Mouse (Mus musculus): ENCODE data around the gene Slc15a3.

DNA sequence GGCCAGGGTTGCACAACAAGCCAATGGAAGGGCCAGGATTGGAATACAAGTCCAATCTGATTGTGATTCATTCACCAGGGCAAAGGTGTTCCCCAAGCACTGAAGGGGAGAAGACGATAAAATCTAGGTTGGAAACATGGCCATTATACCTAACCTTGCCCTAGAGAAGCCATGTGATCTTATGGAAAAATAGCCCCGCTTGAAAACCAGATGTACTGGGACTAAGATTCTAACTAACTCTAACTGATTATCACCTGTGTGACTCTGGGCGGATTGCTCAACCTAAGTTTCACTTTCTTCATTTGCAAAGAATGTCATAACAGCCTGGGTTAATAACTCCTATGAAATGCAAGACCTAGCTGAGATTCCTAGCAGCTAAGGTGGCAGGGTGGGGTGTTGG lies 15.9 kb downstream of the Slc15a3 start:
- TF ChIP-seq CTCF (IDR thresholded peaks at IDR 0.05; ENCODE audit: low read depth, low read length) (no peak), GATA1 (IDR thresholded peaks at IDR 0.05; ENCODE audit: borderline replicate concordance, low read length) (no peak), GATA2 (IDR thresholded peaks at IDR 0.05; ENCODE audit: borderline replicate concordance, low read depth, low read length) (no peak), TAL1 (conservative IDR thresholded peaks at IDR 0.05; ENCODE audit: low read depth, low read length) (no peak)

Measured in G1E (cell line).